Mouse (Mus musculus) monocyte, adult 59 days (primary cell): ENCODE results near the gene Smpx. TPM values are rescaled to one million over a fixed set of nuclear protein-coding genes. Genes with fewer than 3 reads are reported as not detected.

ENCODE experiments used
- total RNA-seq, 2 experiments: library from RNA; stranded (reverse); gene quantifications; one replicate each; pipeline ENCODE4 v1.2.4; 2023

The Smpx gene
- total RNA-seq, result not detected

DNA sequence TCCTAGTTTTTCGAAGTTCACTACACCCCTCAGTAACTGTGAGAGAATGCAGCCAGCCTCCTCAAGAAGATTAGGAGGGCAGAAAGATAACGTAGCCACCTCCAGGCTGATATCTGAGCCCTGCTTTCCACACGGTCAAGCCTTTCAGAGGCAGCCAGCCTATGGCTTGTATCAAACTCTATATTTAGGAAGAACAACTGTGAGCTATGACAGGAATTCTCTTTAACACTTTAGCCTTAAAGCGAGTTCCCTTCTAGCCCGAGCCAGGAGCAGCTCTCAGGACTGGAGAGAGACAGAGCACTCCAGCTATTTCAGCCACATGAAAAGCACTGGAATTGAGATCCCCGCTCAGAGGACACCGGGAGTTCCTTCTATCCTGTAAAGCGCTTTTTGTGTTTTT, at the start of gene Smpx:
Smpx (plus strand) TSS at position 49 of the 400 bp plus-strand sequence.

Other genes starting within 250 kb of the Smpx start
- 10 to 100 TPM; 22.4 to 23.8 TPM for gene Sms, start 206.6 kb upstream of the Smpx start, total RNA-seq
- gene Yy2, start 129.9 kb upstream of the Smpx start, total RNA-seq, result 1 to 10 TPM in 1 of 2 experiments, under 1 TPM in 1; 0.29 to 2.2 TPM
- 10 to 100 TPM; 20.2 to 23.4 TPM for gene Mbtps2, start 100.2 kb upstream of the Smpx start, total RNA-seq
- gene Klhl34, start 119.5 kb downstream of the Smpx start, total RNA-seq, result not detected